Mouse (Mus musculus): ENCODE results near the gene Cox5a. TPM values are rescaled to one million over a fixed set of nuclear protein-coding genes. Genes with fewer than 3 reads are reported as not detected.

The Cox5a gene
- polyA plus RNA-seq, 1 experiment = 594 TPM

DNA sequence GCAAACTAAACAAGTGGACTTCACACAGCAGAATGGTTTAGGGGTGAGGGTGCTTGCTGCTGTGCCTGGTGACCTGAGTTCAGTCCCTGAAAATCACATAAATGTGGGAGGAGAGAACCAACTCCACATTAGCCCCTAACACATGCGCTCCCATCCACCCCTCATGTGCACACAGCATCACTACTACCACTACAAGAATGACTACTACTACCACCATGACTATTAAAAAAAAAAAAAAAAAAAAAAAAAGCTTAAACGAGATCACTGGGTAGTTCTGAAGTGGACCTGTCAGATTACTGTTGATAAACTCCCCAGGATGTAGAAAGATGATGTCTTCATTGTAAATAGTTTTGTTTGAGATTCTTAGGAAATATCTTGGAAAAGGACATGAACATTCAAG is 38.5 kb downstream of the Cox5a start:
- 69% methylated on average over 2 of the region's 2 CpGs for WGBS
- no peak for DNase-seq (ENCODE audit: low read depth, low spot score)

DNA sequence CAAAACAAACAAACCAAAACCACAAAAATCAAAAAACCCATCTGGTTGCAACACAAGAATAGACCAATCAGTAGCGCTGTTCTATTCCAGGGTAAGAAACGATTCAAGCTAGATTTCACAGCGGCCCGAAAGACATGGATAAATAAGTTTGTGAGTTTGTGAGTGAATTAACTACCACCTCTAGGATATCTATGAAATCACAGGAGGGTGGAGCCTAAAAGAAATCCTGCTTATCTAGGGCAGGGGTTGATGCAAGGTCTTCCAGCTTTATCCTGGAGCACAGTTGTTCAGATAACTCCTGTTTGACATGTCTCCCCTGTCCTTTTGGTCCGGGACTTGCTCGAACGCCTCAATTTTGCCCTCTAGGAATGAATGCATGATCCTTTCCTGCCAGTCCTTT is 39.2 kb downstream of the Cox5a start:
- no peak for DNase-seq (ENCODE audit: low read depth, low spot score)
- 22% methylated on average over 7 of the region's 7 CpGs for WGBS

DNA sequence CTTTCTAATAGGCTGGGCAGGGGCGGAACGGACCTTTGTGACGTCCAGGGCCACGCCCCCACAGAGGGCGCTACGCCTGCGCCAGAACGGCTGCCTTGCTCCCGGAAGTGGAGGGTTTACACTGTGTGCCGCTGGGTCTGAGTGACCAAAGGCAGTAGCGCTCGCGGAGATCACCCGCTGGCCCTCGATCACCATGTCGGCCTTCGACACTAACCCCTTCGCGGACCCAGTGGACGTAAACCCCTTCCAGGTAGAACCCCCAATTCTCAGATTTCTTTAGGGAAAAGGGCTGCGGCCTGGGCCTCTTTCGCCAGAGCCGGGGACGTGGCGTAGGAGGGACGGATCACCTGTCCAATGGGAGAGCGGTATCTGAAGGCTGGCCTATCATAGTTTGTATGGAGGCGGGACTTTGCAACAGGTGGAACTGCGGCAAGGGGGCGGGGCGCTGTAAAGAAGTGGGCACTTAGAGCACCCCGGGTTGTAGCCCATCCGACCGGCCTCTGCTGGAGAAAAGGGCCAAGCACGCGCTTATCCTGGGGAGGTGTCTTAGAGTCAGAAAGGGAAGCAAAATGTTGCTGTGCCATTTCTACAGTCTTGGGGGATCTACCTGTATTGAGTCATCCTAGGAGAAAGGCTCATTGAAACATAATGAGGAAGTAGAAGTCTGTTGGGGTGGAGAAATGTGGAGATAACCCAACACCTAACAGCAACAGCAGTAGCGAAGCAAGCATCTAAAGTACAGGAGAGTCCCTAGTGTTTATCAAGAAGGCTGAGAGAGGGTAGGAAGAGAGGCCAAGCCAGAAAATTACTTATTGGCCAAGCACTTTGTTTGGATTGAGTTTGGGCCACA is 40.0 kb downstream of the Cox5a start, which contains the start of gene Scamp2:
Gene Scamp2, plus strand, starts transcription at position 83 of the 850 bp plus-strand sequence.
- WGBS = under 1% methylated on average over 37 of the region's 37 CpGs
- DNase-seq (ENCODE audit: low read depth, low spot score) = no peak

- WGBS = 22% methylated on average over 13 of the region's 13 CpGs
- no peak for DNase-seq (ENCODE audit: low read depth, low spot score)
Measured at GRCm38 (mm10) chr9:57561711-57562099, 40.6 kb downstream of the Cox5a start.

GRCm38 (mm10) chr9:57562896-57563372 is 41.9 kb downstream of the Cox5a start:
- WGBS = 20% methylated on average over 4 of the region's 4 CpGs
- DNase-seq (ENCODE audit: low read depth, low spot score) = no peak

- 67% methylated on average over 6 of the region's 6 CpGs for WGBS
- DNase-seq (ENCODE audit: low read depth, low spot score) = no peak
Measured at GRCm38 (mm10) chr9:57564609-57565008, 43.5 kb downstream of the Cox5a start.

DNA sequence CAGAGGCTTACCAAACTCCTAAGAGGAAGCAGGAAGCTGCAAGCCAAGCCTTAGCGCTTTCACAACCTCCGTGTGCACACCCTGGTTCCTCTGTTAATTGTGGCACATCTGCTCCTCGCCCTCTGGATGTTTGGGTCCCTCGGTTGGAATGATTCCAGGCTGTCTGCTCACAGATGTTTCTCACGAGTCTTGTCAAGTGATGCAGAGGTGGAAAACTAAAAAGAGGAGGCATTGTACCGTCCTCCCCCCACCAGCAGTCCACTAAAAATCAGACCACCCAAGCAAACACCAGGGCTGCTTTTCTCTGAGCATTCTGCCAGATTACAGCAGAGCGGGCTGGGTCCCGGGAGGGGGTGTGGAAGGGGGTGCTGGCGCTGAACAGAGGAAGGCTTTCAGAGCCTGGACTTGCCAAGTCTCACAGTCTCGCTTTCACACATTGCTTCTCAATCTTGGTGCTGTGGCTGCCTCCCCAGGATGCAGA is 44.7 kb downstream of the Cox5a start:
- DNase-seq (ENCODE audit: low read depth, low spot score) = no peak
- WGBS = 9% methylated on average over 10 of the region's 10 CpGs

DNA sequence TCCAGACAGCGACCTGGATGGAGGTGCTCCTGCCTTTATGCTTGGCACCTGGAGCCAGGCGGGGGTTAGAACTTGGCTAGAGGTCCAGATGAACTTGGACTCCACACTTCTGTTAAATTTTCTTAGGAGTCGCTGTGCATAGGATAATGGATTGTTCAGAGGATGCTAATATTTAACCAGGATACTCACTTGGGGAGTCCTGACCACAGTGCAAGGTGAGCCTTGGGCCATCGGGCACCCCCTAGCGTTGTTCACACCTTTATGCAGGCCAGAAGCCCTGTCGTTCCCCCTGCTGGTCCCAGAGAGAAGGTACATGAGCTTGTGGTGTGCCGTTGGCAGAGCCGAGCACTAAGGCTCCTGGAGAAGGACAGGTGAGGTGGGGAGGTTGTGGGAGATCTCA is 45.8 kb downstream of the Cox5a start:
- 32% methylated on average over 8 of the region's 8 CpGs for WGBS
- no peak for DNase-seq (ENCODE audit: low read depth, low spot score)

DNA sequence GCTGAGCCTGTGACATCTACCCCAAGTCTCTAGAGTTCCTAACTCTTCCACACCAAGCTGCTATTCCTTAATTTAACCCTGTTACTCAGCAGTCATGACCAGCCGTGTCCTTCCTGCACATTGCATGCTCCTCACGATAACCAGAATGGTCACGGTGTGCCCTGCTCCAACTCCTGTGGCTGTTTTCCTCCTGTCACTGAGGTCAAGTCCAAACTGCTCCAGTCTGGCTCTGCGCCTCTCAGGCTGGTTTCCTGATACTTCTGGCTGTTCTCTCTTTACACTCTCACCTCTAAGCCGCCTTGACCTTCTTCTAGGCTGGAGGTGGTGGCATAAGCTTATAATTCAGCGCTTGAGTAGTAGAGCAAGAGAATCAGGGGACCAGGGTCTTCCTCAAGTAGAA is 47.4 kb downstream of the Cox5a start:
- DNase-seq (ENCODE audit: low read depth, low spot score) = no peak
- 92% methylated on average over 6 of the region's 6 CpGs for WGBS

- DNase-seq (ENCODE audit: low read depth, low spot score) = no peak
Measured at GRCm38 (mm10) chr9:57574397-57574796, 53.3 kb downstream of the Cox5a start.

DNA sequence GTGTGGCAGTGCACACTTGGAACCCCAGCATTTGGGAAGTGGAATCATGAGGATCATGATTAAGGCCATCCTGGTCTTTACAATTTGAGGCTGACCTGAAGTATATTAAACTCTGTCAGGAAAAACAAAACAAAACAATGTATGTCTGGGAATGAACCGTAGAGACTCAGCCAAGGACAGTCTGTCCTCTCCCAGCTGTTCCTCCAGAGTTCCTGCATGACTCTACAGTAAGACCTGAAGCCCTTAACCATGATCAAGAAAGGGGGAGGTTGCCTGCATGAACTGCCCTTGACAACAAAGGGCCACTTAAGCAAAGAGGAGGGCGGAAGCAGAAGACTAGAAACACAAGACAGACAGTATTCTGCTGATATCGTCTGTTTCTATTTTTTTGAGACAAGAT is 54.5 kb downstream of the Cox5a start:
- DNase-seq (ENCODE audit: low read depth, low spot score) = no peak
- 68% methylated on average over 3 of the region's 3 CpGs for WGBS

- no peak for DNase-seq (ENCODE audit: low read depth, low spot score)
- WGBS = 81% methylated on average over 6 of the region's 6 CpGs
Measured at GRCm38 (mm10) chr9:57577144-57577849, 56.2 kb downstream of the Cox5a start.

Other genes with a start within 250 kb of the Cox5a start
- gene Ppcdc, start 81.2 kb upstream of the Cox5a start, polyA plus RNA-seq (2012; rRNA removed) = 24.0 and 26.8 TPM in 2 replicates
- 52.3 and 115 TPM in 2 replicates for gene Scamp5, start 53.2 kb upstream of the Cox5a start, polyA plus RNA-seq (2012; rRNA removed)
- gene Rpp25, start 17.2 kb upstream of the Cox5a start, polyA plus RNA-seq (2012; rRNA removed) = 1.5 and 1.6 TPM in 2 replicates
- gene Fam219b, start 16.3 kb downstream of the Cox5a start, polyA plus RNA-seq (2012; rRNA removed) = 3.0 and 4.0 TPM in 2 replicates
- gene Mpi, start 31.5 kb downstream of the Cox5a start, polyA plus RNA-seq (2012; rRNA removed) = 160 and 177 TPM in 2 replicates
- 218 and 247 TPM in 2 replicates for gene Scamp2, start 39.7 kb downstream of the Cox5a start, polyA plus RNA-seq (2012; rRNA removed)
- gene Ulk3, start 68.2 kb downstream of the Cox5a start, polyA plus RNA-seq (2012; rRNA removed) = 17.1 and 26.9 TPM in 2 replicates
- not detected in 2 replicates for gene Cplx3, start 85.0 kb downstream of the Cox5a start, polyA plus RNA-seq (2012; rRNA removed)
- 0.07 TPM in 1 of 2 replicates, not detected in the other for gene Lman1l, start 99.5 kb downstream of the Cox5a start, polyA plus RNA-seq (2012; rRNA removed)
- gene Csk, start 132.4 kb downstream of the Cox5a start, polyA plus RNA-seq (2012; rRNA removed) = 73.0 and 75.0 TPM in 2 replicates
- gene Cyp1a2, start 162.4 kb downstream of the Cox5a start, polyA plus RNA-seq (2012; rRNA removed) = not detected in 2 replicates
- 0.04 and 0.37 TPM in 2 replicates for gene Cyp1a1, start 166.7 kb downstream of the Cox5a start, polyA plus RNA-seq (2012; rRNA removed)
- 10.1 and 11.6 TPM in 2 replicates for gene Edc3, start 187.3 kb downstream of the Cox5a start, polyA plus RNA-seq (2012; rRNA removed)
- gene Clk3, start 244.6 kb downstream of the Cox5a start, polyA plus RNA-seq (2012; rRNA removed) = 84.3 and 90.5 TPM in 2 replicates